ENCODE assay signal across 14 mouse cellular contexts in the genomic region with DNA sequence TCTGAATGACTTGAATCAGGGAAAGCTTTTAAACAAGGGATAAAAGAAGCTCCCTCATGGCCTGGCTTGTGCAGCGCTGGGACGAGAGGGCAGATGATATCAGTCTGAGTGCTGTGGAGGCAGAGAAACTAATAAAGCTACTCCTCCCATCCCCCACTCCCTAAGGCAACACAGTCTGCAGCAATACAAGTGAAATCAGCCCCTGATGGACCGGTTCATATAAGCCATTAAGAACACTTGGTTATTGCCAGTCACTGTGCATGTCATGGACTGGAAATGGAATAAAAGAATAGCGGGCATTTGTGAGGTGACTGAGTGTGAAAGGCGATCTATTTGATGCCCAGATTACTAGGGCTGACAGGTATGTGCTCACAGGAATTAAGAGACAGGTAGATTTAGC. TPM values are rescaled to one million over a fixed set of nuclear protein-coding genes. Genes with fewer than 3 reads are reported as not detected.
DNase-seq lines count a peak whose midpoint lies in the region; ATAC-seq lines count a peak whose summit lies in the region.
"Had no signal": no experiment of that assay in that cellular context is flagged by ENCODE, and none has a peak within 500 bp of the region (broad histone marks: within the 10 kb centered on the region; RNA-seq: fewer than 3 reads in every experiment).

No protein-coding gene starts in this region.

- no peak for DNase-seq in limb, embryonic 10.5 days (ENCODE audit: low spot score)
- DNase-seq in fat pad, adult 2 months (ENCODE audit: extremely low read depth, low read depth, low spot score) = peak; percentile 70
- no peak for DNase-seq in layer of hippocampus, adult 9-11 months
- DNase-seq in layer of hippocampus, adult 8-10 months (ENCODE audit: low spot score in 2 of 2) = no peak
- no peak for DNase-seq in spleen, postnatal 36 days (ENCODE audit: low spot score in 2 of 2)
- DNase-seq: adrenal gland, adult 8-10 months; cerebellum, adult 2 months had no signal

- H3K36me3 ChIP-seq in limb, embryonic 12.5 days = peaks cover 31% of the 10 kb centered on the region
- peaks cover 47% of the 10 kb centered on the region for H3K36me3 ChIP-seq in limb, embryonic 10.5 days
- H3K36me3 ChIP-seq in hindbrain, embryonic 16.5 days (ENCODE audit: control insufficient read depth, insufficient read depth, low read length) = peaks cover 6% of the 10 kb centered on the region
- peaks cover 28% of the 10 kb centered on the region for H3K36me3 ChIP-seq in neural tube, embryonic 13.5 days
- H3K36me3 ChIP-seq: embryonic facial prominence, embryonic 13.5 days; intestine, embryonic 15.5 days had no signal

- no peak overlapping the region for H3K4me3 ChIP-seq in limb, embryonic 12.5 days (replicated peaks)
- H3K4me3 ChIP-seq in limb, embryonic 10.5 days = no peak overlapping the region
- no peak overlapping the region for H3K4me3 ChIP-seq in hindbrain, embryonic 16.5 days (ENCODE audit: low read length)
- no peak overlapping the region for H3K4me3 ChIP-seq in neural tube, embryonic 13.5 days
- H3K4me3 ChIP-seq: embryonic facial prominence, embryonic 13.5 days; heart, embryonic 12.5 days; intestine, embryonic 15.5 days had no signal

- peaks cover 16% of the 10 kb centered on the region for H3K9me3 ChIP-seq in limb, embryonic 12.5 days
- H3K9me3 ChIP-seq in limb, embryonic 10.5 days (replicated peaks) = no peaks in the 10 kb centered on the region; the same call in 1 of the 2 replicates
- H3K9me3 ChIP-seq in hindbrain, embryonic 16.5 days (ENCODE audit: control insufficient read depth, low read length) = no peaks in the 10 kb centered on the region
- no peaks in the 10 kb centered on the region for H3K9me3 ChIP-seq in neural tube, embryonic 13.5 days
- H3K9me3 ChIP-seq: intestine, embryonic 15.5 days had no signal

- 61% methylated on average over 5 of the region's 5 CpGs for WGBS in limb, embryonic 12.5 days
- WGBS in limb, embryonic 10.5 days = 80% methylated on average over 5 of the region's 5 CpGs
- WGBS in hindbrain, embryonic 16.5 days = 47% methylated on average over 5 of the region's 5 CpGs
- WGBS in neural tube, embryonic 13.5 days = 38% methylated on average over 5 of the region's 5 CpGs

- no peak overlapping the region for H3K4me2 ChIP-seq in limb, embryonic 12.5 days
- no peak overlapping the region for H3K4me2 ChIP-seq in hindbrain, embryonic 16.5 days (ENCODE audit: low read length)
- no peak overlapping the region for H3K4me2 ChIP-seq in neural tube, embryonic 13.5 days
- H3K4me2 ChIP-seq: embryonic facial prominence, embryonic 13.5 days; heart, embryonic 12.5 days; intestine, embryonic 15.5 days had no signal

- H3K27me3 ChIP-seq in limb, embryonic 12.5 days = no peaks in the 10 kb centered on the region; the same call in 1 of the 2 replicates
- 0 out of 2 replicates have a peak, but pooled peaks cover 3% of the 10 kb centered on the region for H3K27me3 ChIP-seq in limb, embryonic 10.5 days (ENCODE audit: low read depth, poor library complexity, severe bottlenecking)
- H3K27me3 ChIP-seq in hindbrain, embryonic 16.5 days (replicated peaks; ENCODE audit: control insufficient read depth, insufficient read depth, low read length) = no peaks in the 10 kb centered on the region
- H3K27me3 ChIP-seq in neural tube, embryonic 13.5 days = no peaks in the 10 kb centered on the region
- H3K27me3 ChIP-seq: embryonic facial prominence, embryonic 13.5 days; intestine, embryonic 15.5 days had no signal

- peaks cover 15% of the 10 kb centered on the region for H3K4me1 ChIP-seq in limb, embryonic 12.5 days (replicated peaks)
- H3K4me1 ChIP-seq in limb, embryonic 10.5 days = peaks cover 11% of the 10 kb centered on the region
- no peaks in the 10 kb centered on the region for H3K4me1 ChIP-seq in hindbrain, embryonic 16.5 days (ENCODE audit: control insufficient read depth, insufficient read depth, low read depth, low read length)
- H3K4me1 ChIP-seq in neural tube, embryonic 13.5 days (replicated peaks) = peaks cover 22% of the 10 kb centered on the region
- H3K4me1 ChIP-seq: embryonic facial prominence, embryonic 13.5 days; intestine, embryonic 15.5 days had no signal

- no peak overlapping the region for H3K27ac ChIP-seq in limb, embryonic 12.5 days
- H3K27ac ChIP-seq in limb, embryonic 10.5 days = no peak overlapping the region
- H3K27ac ChIP-seq in hindbrain, embryonic 16.5 days (ENCODE audit: low read depth, low read length) = peak overlapping the region; percentile 51; the same call in 1 of the 2 replicates
- H3K27ac ChIP-seq in neural tube, embryonic 13.5 days (replicated peaks) = peak overlapping the region; percentile 89
- H3K27ac ChIP-seq: embryonic facial prominence, embryonic 13.5 days; intestine, embryonic 15.5 days; kidney, postnatal 0 days had no signal

- 0 out of 2 replicates have a peak overlapping the region, but pooled peaks have one; percentile 12 for H3K9ac ChIP-seq in limb, embryonic 12.5 days (replicated peaks)
- no peak overlapping the region for H3K9ac ChIP-seq in hindbrain, embryonic 16.5 days (ENCODE audit: low read depth, low read length)
- 0 out of 2 replicates have a peak overlapping the region, but pooled peaks have one; percentile 8 for H3K9ac ChIP-seq in neural tube, embryonic 13.5 days
- H3K9ac ChIP-seq: embryonic facial prominence, embryonic 13.5 days; heart, embryonic 12.5 days; intestine, embryonic 15.5 days had no signal

- ATAC-seq in limb, embryonic 12.5 days (ENCODE audit: insufficient number of reproducible peaks, insufficient read depth, low FRiP score, low TSS enrichment, low read depth) = no peak
- ATAC-seq in hindbrain, embryonic 16.5 days = peak; percentile 43; the same call in 1 of the 2 replicates
- ATAC-seq in neural tube, embryonic 13.5 days (ENCODE audit: low read depth) = peak; percentile 87
- ATAC-seq: intestine, embryonic 15.5 days had no signal

RNA-seq across cellular contexts. Expression of gene Pxylp1, which starts 46.4 kb away (rescaled TPM):
- polyA plus RNA-seq in limb, embryonic 12.5 days (2016; fragmentation: Nextera tagmentation; extraction: Ambion mirVana) = 21.4 and 22.8 TPM in 2 replicates
- 11.4 and 15.3 TPM in 2 replicates for polyA plus RNA-seq in limb, embryonic 10.5 days (2016; fragmentation: Nextera tagmentation; extraction: Ambion mirVana)
- 30.7 and 37.6 TPM in 2 replicates for polyA plus RNA-seq in hindbrain, embryonic 16.5 days (2015; fragmentation: Nextera tagmentation; extraction: Ambion mirVana)
- 31.5 and 33.4 TPM in 2 replicates for polyA plus RNA-seq in neural tube, embryonic 13.5 days (2015; fragmentation: Nextera tagmentation; extraction: Ambion mirVana)
- total RNA-seq in layer of hippocampus, adult 8-10 months (2022) = 10 to 100 TPM; 15.2 to 22.6 (median 20.5) TPM

Comparison
In these comparisons a context has a peak if more than half of its experiments do, and no peak if none do; other contexts are left out.
1. H3K27ac ChIP-seq: peak in hindbrain, embryonic 16.5 days (single experiment) and neural tube, embryonic 13.5 days (single experiment); none in limb, embryonic 12.5 days (single experiment) and limb, embryonic 10.5 days (single experiment).